Mouse (Mus musculus) left cerebral cortex, adult 18-20 months (tissue): ENCODE results near the gene Etfb. TPM values are rescaled to one million over a fixed set of nuclear protein-coding genes. Genes with fewer than 3 reads are reported as not detected.
A peak's percentile ranks its signal among the peaks of the same experiment; 100 is the strongest.

Experiments used
- DNase-seq, 2 experiments: peaks; one replicate each; pipeline ENCODE4 v3.0.0; 2021 to 2022; ENCODE audit warnings: low spot score in 2 of 2, mixed read lengths in 1 of 2
- microRNA-seq, 2 experiments: library from miRNA; unstranded; fragments of <30 nt; microRNA quantifications; one replicate each; pipeline ENCODE4 v1.2.0; 2021
- total RNA-seq, 2 experiments: library from RNA; stranded (reverse); gene quantifications; 2 replicates each; pipeline ENCODE4 v1.2.3; 2021

Etfb gene
- total RNA-seq, 2 experiments from 2014 or later: 59.0 to 64.5 TPM

- no peak for DNase-seq
Observed at GRCm38 (mm10) chr7:43490861-43491260, 47.0 kb downstream of the Etfb start.

GRCm38 (mm10) chr7:43495343-43496021, 51.6 kb downstream of the Etfb start:
- DNase-seq: peak; percentile 73 to 75

Small RNAs within 50 kb of the gene (microRNA-seq; reads per million reads assigned to microRNA genes)
- gene Mir7051: 0.75 to 1.5 reads per million in 2 experiments

Other genes with a start within 250 kb of the Etfb start
- 10 to 100 TPM; 21.0 to 22.8 TPM for gene Zfp715, start 130.8 kb upstream of the Etfb start, total RNA-seq
- under 1 TPM; 0.49 to 0.66 TPM for gene Siglecf, start 92.7 kb upstream of the Etfb start, total RNA-seq
- under 1 TPM in 1 of 2 experiments, not detected in 1; 0.23 TPM for gene Siglecg, start 35.9 kb upstream of the Etfb start, total RNA-seq
- gene Lim2, start 16.4 kb upstream of the Etfb start, total RNA-seq: not detected
- gene Nkg7, start 7.0 kb upstream of the Etfb start, total RNA-seq: not detected
- gene Cldnd2, start 3.3 kb upstream of the Etfb start, total RNA-seq: not detected
- under 1 TPM in 1 of 2 experiments, not detected in 1; 0.81 TPM for gene Gm45233, start within 50 bp of the Etfb start, total RNA-seq
- 1 to 10 TPM; 1.2 to 2.5 TPM for gene Vsig10l, start 19.1 kb downstream of the Etfb start, total RNA-seq
- gene Iglon5, start 46.0 kb downstream of the Etfb start, total RNA-seq: 10 to 100 TPM; 20.6 to 24.9 TPM
- gene 4931406B18Rik, start 61.9 kb downstream of the Etfb start, total RNA-seq: not detected
- 1 to 10 TPM; 3.9 to 4.8 TPM for gene Cd33, start 100.3 kb downstream of the Etfb start, total RNA-seq
- 1 to 10 TPM; 5.2 to 6.0 TPM for gene Zfp658, start 118.2 kb downstream of the Etfb start, total RNA-seq
- 10 to 100 TPM; 16.3 to 20.9 TPM for gene Zfp719, start 135.5 kb downstream of the Etfb start, total RNA-seq
- under 1 TPM in 1 of 2 experiments, not detected in 1; 0.26 TPM for gene Zfp819, start 163.1 kb downstream of the Etfb start, total RNA-seq
- not detected for gene Ceacam18, start 190.6 kb downstream of the Etfb start, total RNA-seq
- under 1 TPM; 0.82 to 0.91 TPM for gene Siglece, start 216.1 kb downstream of the Etfb start, total RNA-seq
- 1 to 10 TPM; 9.0 to 9.5 TPM for gene Ctu1, start 227.9 kb downstream of the Etfb start, total RNA-seq
- not detected for gene Klk14, start 246.3 kb downstream of the Etfb start, total RNA-seq